Mouse (Mus musculus) megakaryocyte-erythroid progenitor cell, adult 5 weeks (primary cell): ENCODE data around the gene Ssb. TPM values are rescaled to one million over a fixed set of nuclear protein-coding genes. Genes with fewer than 3 reads are reported as not detected.

Source experiments
- polyA plus RNA-seq: library from polyadenylated mRNA; stranded (reverse); fragments of >175 nt; gene quantifications from 2 replicates; pipeline ENCODE4 v1.2.3, GENCODE M21; 2012

The Ssb gene
- 31.5 and 45.4 TPM in 2 replicates for polyA plus RNA-seq

GRCm38 (mm10) chr2:69861485-69862091 lies at the start of gene Ssb:
Ssb (plus strand) TSS chr2:69861562.

GRCm38 (mm10) chr2:69821711-69822110 lies 39.7 kb upstream of the Ssb start, which contains the start of gene Klhl23:
Klhl23 (plus strand) TSS chr2:69821944.

GRCm38 (mm10) chr2:69885451-69886305 lies 24.3 kb downstream of the Ssb start, which contains the start of gene Mettl5:
Mettl5 (minus strand) TSS chr2:69885615.

GRCm38 (mm10) chr2:69897039-69897617 lies 35.8 kb downstream of the Ssb start, which contains the start of gene Ubr3:
Ubr3 (plus strand) TSS chr2:69897246.

Other genes with a start within 250 kb of the Ssb start
- 0.10 TPM in 1 of 2 replicates, not detected in the other for gene Bbs5, start 214.4 kb upstream of the Ssb start, polyA plus RNA-seq
- gene Klhl41, start 191.4 kb upstream of the Ssb start, polyA plus RNA-seq: 0.08 TPM in 1 of 2 replicates, not detected in the other
- gene Fastkd1, start 148.0 kb upstream of the Ssb start, polyA plus RNA-seq: 0.58 and 0.68 TPM in 2 replicates
- gene Ppig, start 139.0 kb upstream of the Ssb start, polyA plus RNA-seq: 13.7 and 21.4 TPM in 2 replicates
- 0.37 and 0.44 TPM in 2 replicates for gene Ccdc173, start 72.0 kb upstream of the Ssb start, polyA plus RNA-seq
- 33.9 and 37.1 TPM in 2 replicates for gene Phospho2, start 71.9 kb upstream of the Ssb start, polyA plus RNA-seq
- 1.3 and 2.0 TPM in 2 replicates for gene Klhl23, start 39.6 kb upstream of the Ssb start, polyA plus RNA-seq
- 75.0 TPM in 2 replicates for gene Mettl5, start 24.1 kb downstream of the Ssb start, polyA plus RNA-seq
- 6.9 and 10.3 TPM in 2 replicates for gene Ubr3, start 35.7 kb downstream of the Ssb start, polyA plus RNA-seq
- gene Myo3b, start 177.6 kb downstream of the Ssb start, polyA plus RNA-seq: not detected in 2 replicates